26 mouse cellular contexts compared by ENCODE assay signal in genomic region chrX:74481349-74481885, GRCm38 (mm10). TPM values are rescaled to one million over a fixed set of nuclear protein-coding genes. Genes with fewer than 3 reads are reported as not detected.
"Had no signal": no experiment of that assay in that cellular context is flagged by ENCODE, and none has a peak within 500 bp of the region (broad histone marks: within the 10 kb centered on the region; RNA-seq: fewer than 3 reads in every experiment).

TSS of gene Gm6880 (minus strand) at chrX:74481399.

RNA-seq across cellular contexts. Expression of gene Gm6880, which starts in this region (rescaled TPM):
- polyA plus RNA-seq: heart, embryonic 10.5 days; heart, embryonic 11.5 days; heart, embryonic 12.5 days; heart, embryonic 13.5 days; heart, embryonic 14.5 days; heart, embryonic 15.5 days; heart, embryonic 16.5 days; heart, postnatal 0 days; hindbrain, embryonic 10.5 days; hindbrain, embryonic 11.5 days; hindbrain, embryonic 12.5 days; hindbrain, embryonic 13.5 days; hindbrain, embryonic 14.5 days; hindbrain, embryonic 15.5 days; hindbrain, embryonic 16.5 days; inflammation-experienced regulatory T-cells, adult 6 months; intestine, embryonic 14.5 days; intestine, embryonic 15.5 days; intestine, embryonic 16.5 days; intestine, postnatal 0 days; kidney, adult 2 months; kidney, embryonic 14.5 days; kidney, embryonic 15.5 days; kidney, embryonic 16.5 days; kidney, postnatal 0 days; large intestine, adult 2 months had no signal
